Mouse (Mus musculus) midbrain, embryonic 13.5 days (tissue): ENCODE measurements at regions not wholly inside any gene's neighbourhood (a gene's known extent, or its start where the extent isn't known, plus 50 kb on each side); places are given as distances from the start of the nearest gene placed in this dataset.
"Not testable (repeated sequence)": the region's sequence is repeated elsewhere in the genome, so short reads cannot be mapped to it uniquely, and the experiment has no call there.

ENCODE experiments used
- ATAC-seq: fragments of 200-750 bp; cut with Nextera tagmentation; 2 replicates; pipeline ENCODE4 v1.8.0; 2017; ENCODE audit warnings: mild to moderate bottlenecking, moderate TSS enrichment, moderate library complexity
- H3K27ac ChIP-seq: fragments of 300-500 bp; sonication (generic); 2 replicates; pipeline ENCODE4 v1.5.1; 2015; ENCODE audit warnings: inconsistent platforms, mild to moderate bottlenecking, moderate library complexity
- H3K27me3 ChIP-seq: fragments of 300-500 bp; sonication (generic); 2 replicates; pipeline ENCODE4 v1.6.1; 2015; ENCODE audit warnings: mild to moderate bottlenecking, inconsistent platforms
- H3K36me3 ChIP-seq: fragments of 300-500 bp; sonication (generic); 2 replicates; pipeline ENCODE4 v1.6.1; 2015; ENCODE audit warnings: mild to moderate bottlenecking, inconsistent platforms
- H3K4me1 ChIP-seq: fragments of 300-500 bp; sonication (generic); replicated peaks from 2 replicates; pipeline ENCODE4 v1.6.1; 2015; ENCODE audit warnings: inconsistent platforms
- H3K4me2 ChIP-seq: fragments of 300-500 bp; sonication (generic); replicated peaks from 2 replicates; pipeline ENCODE4 v1.6.1; 2015; ENCODE audit warnings: moderate library complexity, mild to moderate bottlenecking, inconsistent platforms
- H3K4me3 ChIP-seq: fragments of 300-500 bp; sonication (generic); replicated peaks from 2 replicates; pipeline ENCODE4 v1.5.1; 2015; ENCODE audit warnings: mild to moderate bottlenecking, inconsistent platforms
- H3K9ac ChIP-seq: fragments of 300-500 bp; sonication (generic); replicated peaks from 2 replicates; pipeline ENCODE4 v1.6.1; 2015; ENCODE audit warnings: mild to moderate bottlenecking, inconsistent platforms
- H3K9me3 ChIP-seq: fragments of 300-500 bp; sonication (generic); 2 replicates; pipeline ENCODE4 v1.6.1; 2016; ENCODE audit warnings: mild to moderate bottlenecking, inconsistent platforms
- WGBS: fragments of 180-500 bp; shearing (Covaris S2); methylation state at CpG from one replicate; pipeline ENCODE4 v1.1.7; 2015; 5-methylcytosine and 5-hydroxymethylcytosine counted together

GRCm38 (mm10) chr13:70096430-70097301 lies 294.5 kb downstream of the Med10 start:
- no peaks in the 10 kb centered on the region for H3K36me3 ChIP-seq
- no peak overlapping the region for H3K4me2 ChIP-seq
- H3K4me1 ChIP-seq, result peaks cover 10% of the 10 kb centered on the region
- no peaks in the 10 kb centered on the region for H3K27me3 ChIP-seq
- ATAC-seq, result peak; percentile 78
- H3K9me3 ChIP-seq, result no peaks in the 10 kb centered on the region
- H3K27ac ChIP-seq, result peak overlapping the region; percentile 40
- 41% methylated on average over 7 of the region's 7 CpGs for WGBS
- no peak overlapping the region for H3K9ac ChIP-seq
- no peak overlapping the region for H3K4me3 ChIP-seq

DNA sequence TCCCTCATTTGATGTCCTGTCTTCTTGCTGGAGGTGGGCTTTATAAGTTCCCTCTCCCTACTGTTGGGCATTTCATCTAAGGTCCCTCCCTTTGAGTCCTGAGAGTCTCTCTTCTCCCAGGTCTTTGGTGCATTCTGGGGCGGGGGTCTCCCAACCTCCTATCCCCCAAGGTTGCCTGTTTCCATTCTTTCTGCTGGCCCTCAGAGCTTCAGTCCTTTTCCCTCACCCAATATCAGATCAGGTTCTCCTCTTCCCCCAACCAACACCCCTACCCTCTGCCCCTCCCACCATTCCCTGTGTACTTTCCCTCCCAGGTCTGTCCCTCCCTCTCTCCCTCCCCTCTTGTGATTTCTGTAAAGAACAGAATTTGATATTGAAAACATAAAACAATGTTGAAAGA lies 297.9 kb downstream of the Med10 start:
- not testable (repeated sequence) for H3K4me2 ChIP-seq, H3K4me3 ChIP-seq, H3K27ac ChIP-seq, H3K36me3 ChIP-seq, H3K9ac ChIP-seq, H3K27me3 ChIP-seq, ATAC-seq, H3K4me1 ChIP-seq, H3K9me3 ChIP-seq
- 100% methylated on average over 1 of the region's 1 CpGs for WGBS

GRCm38 (mm10) chr13:70103021-70103420 lies 300.8 kb downstream of the Med10 start:
- Histone ChIP-seq H3K9ac (no peak overlapping the region), H3K27me3 (no peaks in the 10 kb centered on the region), H3K4me3 (no peak overlapping the region), H3K27ac (no peak overlapping the region), H3K36me3 (no peaks in the 10 kb centered on the region), H3K4me2 (no peak overlapping the region), H3K9me3 (no peaks in the 10 kb centered on the region), H3K4me1 (no peaks in the 10 kb centered on the region)
- ATAC-seq, result no peak
- 88% methylated on average over 7 of the region's 7 CpGs for WGBS

- not testable (repeated sequence) for H3K27ac ChIP-seq, H3K9me3 ChIP-seq, H3K4me2 ChIP-seq, H3K36me3 ChIP-seq, H3K4me1 ChIP-seq, H3K4me3 ChIP-seq, H3K27me3 ChIP-seq, ATAC-seq, H3K9ac ChIP-seq
- WGBS, result 91% methylated on average over 10 of the region's 10 CpGs
Observed at GRCm38 (mm10) chr13:70103491-70103890, 301.3 kb downstream of the Med10 start.

DNA sequence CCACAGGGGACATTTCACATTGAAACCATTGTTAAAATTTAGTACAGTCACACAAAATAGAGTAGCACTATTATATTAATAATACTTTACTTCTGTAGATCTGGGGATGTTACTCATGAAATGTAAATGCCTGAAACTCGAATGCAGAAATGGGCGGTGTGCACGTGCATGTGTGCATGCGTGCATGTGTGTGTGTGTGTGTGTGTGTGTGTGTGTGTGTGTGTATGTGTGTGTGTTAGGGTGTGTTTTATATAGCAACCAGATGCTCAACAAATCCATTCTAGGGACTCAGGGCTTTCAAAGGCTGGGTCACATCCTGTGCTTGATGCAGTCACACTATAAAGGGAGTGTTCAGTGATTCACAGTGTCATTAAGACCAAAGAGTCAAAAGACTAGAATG lies 301.7 kb downstream of the Med10 start:
- Histone ChIP-seq H3K36me3 (no peaks in the 10 kb centered on the region), H3K9me3 (no peaks in the 10 kb centered on the region), H3K4me2 (no peak overlapping the region), H3K27me3 (no peaks in the 10 kb centered on the region), H3K27ac (no peak overlapping the region), H3K9ac (no peak overlapping the region), H3K4me3 (no peak overlapping the region), H3K4me1 (no peaks in the 10 kb centered on the region)
- no peak for ATAC-seq
- WGBS, result 98% methylated on average over 4 of the region's 4 CpGs

- Histone ChIP-seq H3K36me3 (no peaks in the 10 kb centered on the region), H3K9me3 (no peaks in the 10 kb centered on the region), H3K27me3 (no peaks in the 10 kb centered on the region), H3K9ac (no peak overlapping the region), H3K4me3 (no peak overlapping the region), H3K4me2 (no peak overlapping the region), H3K4me1 (no peaks in the 10 kb centered on the region), H3K27ac (no peak overlapping the region)
- ATAC-seq, result 0 out of 2 replicates have a peak, but pooled peaks have one; percentile 48
- WGBS, result 84% methylated on average over 9 of the region's 9 CpGs
Observed at GRCm38 (mm10) chr13:70115576-70115975, 313.4 kb downstream of the Med10 start.

- Histone ChIP-seq H3K4me1 (peaks cover 13% of the 10 kb centered on the region), H3K4me3 (no peak overlapping the region), H3K36me3 (no peaks in the 10 kb centered on the region), H3K27ac (no peak overlapping the region), H3K4me2 (no peak overlapping the region), H3K9me3 (no peaks in the 10 kb centered on the region), H3K9ac (no peak overlapping the region), H3K27me3 (no peaks in the 10 kb centered on the region)
- 0 out of 2 replicates have a peak, but pooled peaks have one; percentile 24 for ATAC-seq
- WGBS, result 33% methylated on average over 9 of the region's 9 CpGs
Observed at GRCm38 (mm10) chr13:70124860-70125545, 322.8 kb downstream of the Med10 start.

GRCm38 (mm10) chr13:70127310-70127709 lies 325.1 kb downstream of the Med10 start:
- Histone ChIP-seq H3K4me2 (no peak overlapping the region), H3K4me1 (peaks cover 7% of the 10 kb centered on the region; the same call in 1 of the 2 replicates), H3K9ac (no peak overlapping the region), H3K4me3 (no peak overlapping the region), H3K27me3 (no peaks in the 10 kb centered on the region), H3K36me3 (no peaks in the 10 kb centered on the region), H3K9me3 (no peaks in the 10 kb centered on the region), H3K27ac (no peak overlapping the region)
- no peak for ATAC-seq
- 78% methylated on average over 4 of the region's 4 CpGs for WGBS

DNA sequence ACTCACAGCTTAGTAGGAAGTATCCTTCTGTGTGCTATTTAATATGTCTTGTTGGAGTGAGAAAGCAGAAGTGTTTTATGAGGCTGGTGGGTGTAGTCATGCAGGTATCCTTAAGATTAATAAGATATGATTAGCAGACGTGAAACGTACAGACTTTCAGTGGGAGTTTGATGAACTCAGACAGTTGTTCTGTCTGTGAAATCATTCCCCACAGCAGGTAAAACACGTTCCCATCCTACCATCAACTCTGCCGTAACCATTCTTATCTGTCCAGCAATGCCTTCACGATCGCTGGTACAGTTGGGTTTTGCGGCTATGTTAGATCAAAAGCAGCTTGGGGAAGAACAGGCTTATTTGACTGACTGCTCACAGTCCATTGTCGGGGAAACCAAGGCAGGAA lies 332.3 kb downstream of the Med10 start:
- no peak for ATAC-seq
- Histone ChIP-seq H3K36me3 (no peaks in the 10 kb centered on the region), H3K27me3 (no peaks in the 10 kb centered on the region), H3K4me1 (no peaks in the 10 kb centered on the region), H3K4me2 (no peak overlapping the region), H3K27ac (no peak overlapping the region), H3K9me3 (no peaks in the 10 kb centered on the region), H3K4me3 (no peak overlapping the region), H3K9ac (no peak overlapping the region)
- WGBS, result 92% methylated on average over 8 of the region's 8 CpGs

- no peaks in the 10 kb centered on the region for H3K36me3 ChIP-seq
- H3K4me2 ChIP-seq, result no peak overlapping the region
- WGBS, result 75% methylated on average over 1 of the region's 1 CpGs
- H3K27me3 ChIP-seq, result no peaks in the 10 kb centered on the region
- ATAC-seq, result no peak
- no peak overlapping the region for H3K27ac ChIP-seq
- no peaks in the 10 kb centered on the region for H3K4me1 ChIP-seq
- no peaks in the 10 kb centered on the region for H3K9me3 ChIP-seq
- no peak overlapping the region for H3K4me3 ChIP-seq
- H3K9ac ChIP-seq, result no peak overlapping the region
Observed at GRCm38 (mm10) chr13:70136209-70136608, 334.0 kb downstream of the Med10 start.

DNA sequence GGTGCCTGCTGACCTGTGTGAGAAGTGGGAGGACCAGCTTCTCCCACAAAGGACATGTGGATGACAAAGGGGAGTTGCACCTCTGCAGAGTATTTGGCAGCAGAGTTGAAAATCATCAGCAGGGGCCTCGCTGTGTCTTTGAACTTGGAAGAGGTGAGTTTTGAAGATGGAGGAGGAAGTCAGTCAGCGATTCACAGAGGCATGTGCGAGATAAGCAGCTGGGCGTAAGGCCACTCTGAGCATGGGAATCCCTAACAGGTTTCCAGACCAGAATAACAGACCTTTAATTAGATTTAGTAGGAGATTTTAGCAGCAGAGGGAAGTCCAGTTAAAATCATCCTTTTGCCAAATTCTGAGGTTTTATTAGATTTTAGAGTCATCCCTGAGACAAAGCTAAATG lies 342.3 kb downstream of the Med10 start:
- 79% methylated on average over 4 of the region's 4 CpGs for WGBS
- Histone ChIP-seq H3K4me1 (peaks cover 15% of the 10 kb centered on the region), H3K36me3 (no peaks in the 10 kb centered on the region), H3K9me3 (no peaks in the 10 kb centered on the region), H3K4me3 (no peak overlapping the region), H3K9ac (no peak overlapping the region), H3K27me3 (peaks cover 8% of the 10 kb centered on the region; the same call in 1 of the 2 replicates), H3K27ac (no peak overlapping the region), H3K4me2 (no peak overlapping the region)
- no peak for ATAC-seq

DNA sequence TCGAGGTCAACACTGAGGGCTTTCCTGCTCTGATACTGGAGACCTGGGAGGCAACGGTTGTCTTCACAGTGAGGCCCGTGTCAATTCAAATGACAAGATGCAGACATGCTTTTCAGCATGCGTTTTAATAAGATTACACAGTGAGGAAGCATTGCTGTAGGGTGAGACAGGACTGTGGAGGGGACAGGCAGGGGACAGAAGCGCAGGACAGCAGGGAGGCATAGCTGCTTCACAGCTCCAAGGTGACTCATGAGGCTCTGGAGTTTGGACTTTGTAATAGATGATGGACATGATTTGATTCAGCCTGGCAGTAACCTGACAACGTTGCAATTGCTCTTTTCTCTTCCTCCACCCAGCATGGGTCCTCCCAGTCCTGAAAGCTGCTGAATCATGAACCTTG lies 343.3 kb downstream of the Med10 start:
- Histone ChIP-seq H3K27me3 (peaks cover 12% of the 10 kb centered on the region), H3K4me1 (peaks cover 23% of the 10 kb centered on the region), H3K9ac (no peak overlapping the region), H3K27ac (no peak overlapping the region), H3K4me3 (no peak overlapping the region), H3K4me2 (no peak overlapping the region), H3K36me3 (no peaks in the 10 kb centered on the region), H3K9me3 (no peaks in the 10 kb centered on the region)
- 38% methylated on average over 6 of the region's 6 CpGs for WGBS
- ATAC-seq, result peak; percentile 63
